Mouse (Mus musculus) embryonic facial prominence, embryonic 13.5 days (tissue): ENCODE measurements around the gene Gpx8. TPM values are rescaled to one million over a fixed set of nuclear protein-coding genes. Genes with fewer than 3 reads are reported as not detected.
A peak's percentile ranks its signal among the peaks of the same experiment; 100 is the strongest.

ENCODE experiments used
- ATAC-seq: fragments of 200-750 bp; cut with Nextera tagmentation; 2 replicates; pipeline ENCODE4 v1.8.0; 2017; ENCODE audit warnings: low read depth; ENCODE audit not compliant: insufficient number of reproducible peaks, insufficient read depth, low FRiP score, low TSS enrichment
- H3K27ac ChIP-seq: fragments of 300-500 bp; sonication (generic); 2 replicates; pipeline ENCODE4 v1.5.1; 2015; ENCODE audit warnings: moderate library complexity, mild to moderate bottlenecking, inconsistent platforms
- H3K27me3 ChIP-seq: fragments of 300-500 bp; sonication (generic); 2 replicates; pipeline ENCODE4 v1.6.1; 2015; ENCODE audit warnings: mild to moderate bottlenecking, inconsistent platforms
- H3K36me3 ChIP-seq: fragments of 300-500 bp; sonication (generic); 2 replicates; pipeline ENCODE4 v1.6.1; 2015; ENCODE audit warnings: mild to moderate bottlenecking, inconsistent platforms
- H3K4me1 ChIP-seq: fragments of 300-500 bp; sonication (generic); 2 replicates; pipeline ENCODE4 v1.6.1; 2015; ENCODE audit warnings: inconsistent platforms
- H3K4me2 ChIP-seq: fragments of 300-500 bp; sonication (generic); 2 replicates; pipeline ENCODE4 v1.6.1; 2015; ENCODE audit warnings: moderate library complexity, mild to moderate bottlenecking, inconsistent platforms
- H3K4me3 ChIP-seq: fragments of 300-500 bp; sonication (generic); 2 replicates; pipeline ENCODE4 v1.5.1; 2015; ENCODE audit warnings: mild to moderate bottlenecking, inconsistent platforms
- H3K9ac ChIP-seq: fragments of 300-500 bp; sonication (generic); 2 replicates; pipeline ENCODE4 v1.6.1; 2015; ENCODE audit warnings: mild to moderate bottlenecking, inconsistent platforms
- H3K9me3 ChIP-seq: fragments of 300-500 bp; sonication (generic); 2 replicates; pipeline ENCODE4 v1.6.1; 2016; ENCODE audit warnings: inconsistent platforms
- WGBS: fragments of 180-500 bp; shearing (Covaris S2); methylation state at CpG from one replicate; pipeline ENCODE4 v1.1.7; 2015; ENCODE audit warnings: mixed read lengths; 5-methylcytosine and 5-hydroxymethylcytosine counted together
- polyA plus RNA-seq: library from polyadenylated mRNA; unstranded; fragments of >200 nt; fragmentation: Nextera tagmentation; extraction: Ambion mirVana; gene quantifications from 2 replicates; pipeline ENCODE4 v1.2.1, GENCODE M21; 2015

Gene Gpx8
- 181 and 205 TPM in 2 replicates for polyA plus RNA-seq

GRCm38 (mm10) chr13:113046211-113046883 lies at the start of gene Gpx8:
TSS of gene Gpx8 (minus strand) at chr13:113046410.
- Histone ChIP-seq H3K27ac (peak within 1 kb of the TSS; percentile 88), H3K9me3 (no peaks in the 10 kb centered on the region), H3K27me3 (no peaks in the 10 kb centered on the region), H3K4me1 (peaks cover 9% of the 10 kb centered on the region), H3K4me3 (peak within 1 kb of the TSS; percentile 65), H3K36me3 (peaks cover 24% of the 10 kb centered on the region), H3K4me2 (peak within 1 kb of the TSS; percentile 70), H3K9ac (peak within 1 kb of the TSS; percentile 75)
- WGBS: 4% methylated on average over 21 of the region's 21 CpGs
- peak; percentile 85 for ATAC-seq

- H3K36me3 ChIP-seq: no peaks in the 10 kb centered on the region
- H3K4me2 ChIP-seq: no peak overlapping the region
- H3K27ac ChIP-seq: no peak overlapping the region
- no peaks in the 10 kb centered on the region for H3K4me1 ChIP-seq
- H3K4me3 ChIP-seq: no peak overlapping the region
- no peak for ATAC-seq
- H3K9me3 ChIP-seq: no peaks in the 10 kb centered on the region
- H3K9ac ChIP-seq: no peak overlapping the region
- no peaks in the 10 kb centered on the region for H3K27me3 ChIP-seq
- 79% methylated on average over 1 of the region's 1 CpGs for WGBS
These were observed 48.4 kb upstream of the Gpx8 start for GRCm38 (mm10) chr13:113094618-113095017.

- no peak overlapping the region for H3K27ac ChIP-seq
- H3K4me3 ChIP-seq: no peak overlapping the region
- no peaks in the 10 kb centered on the region for H3K9me3 ChIP-seq
- no peaks in the 10 kb centered on the region for H3K27me3 ChIP-seq
- no peak overlapping the region for H3K4me2 ChIP-seq
- no peaks in the 10 kb centered on the region for H3K4me1 ChIP-seq
- 81% methylated on average over 8 of the region's 8 CpGs for WGBS
- H3K36me3 ChIP-seq: no peaks in the 10 kb centered on the region
- no peak overlapping the region for H3K9ac ChIP-seq
- no peak for ATAC-seq
These were observed 44.3 kb upstream of the Gpx8 start for GRCm38 (mm10) chr13:113090489-113090888.

GRCm38 (mm10) chr13:113087226-113088017 lies 41.2 kb upstream of the Gpx8 start:
- Histone ChIP-seq H3K4me1 (no peaks in the 10 kb centered on the region), H3K4me2 (no peak overlapping the region), H3K4me3 (no peak overlapping the region), H3K9me3 (no peaks in the 10 kb centered on the region), H3K9ac (no peak overlapping the region), H3K27ac (no peak overlapping the region), H3K27me3 (no peaks in the 10 kb centered on the region), H3K36me3 (no peaks in the 10 kb centered on the region)
- WGBS: 80% methylated on average over 13 of the region's 13 CpGs
- no peak for ATAC-seq

- 83% methylated on average over 5 of the region's 5 CpGs for WGBS
- H3K36me3 ChIP-seq: no peaks in the 10 kb centered on the region
- ATAC-seq: no peak
- no peak overlapping the region for H3K27ac ChIP-seq
- no peak overlapping the region for H3K4me3 ChIP-seq
- H3K27me3 ChIP-seq: no peaks in the 10 kb centered on the region
- no peaks in the 10 kb centered on the region for H3K9me3 ChIP-seq
- H3K4me2 ChIP-seq: no peak overlapping the region
- H3K9ac ChIP-seq: no peak overlapping the region
- H3K4me1 ChIP-seq: no peaks in the 10 kb centered on the region
These were observed 38.5 kb upstream of the Gpx8 start for GRCm38 (mm10) chr13:113084732-113085131.

GRCm38 (mm10) chr13:113082101-113082500 lies 35.9 kb upstream of the Gpx8 start:
- no peaks in the 10 kb centered on the region for H3K4me1 ChIP-seq
- no peak overlapping the region for H3K27ac ChIP-seq
- no peak overlapping the region for H3K4me3 ChIP-seq
- no peak overlapping the region for H3K9ac ChIP-seq
- no peak for ATAC-seq
- no peaks in the 10 kb centered on the region for H3K27me3 ChIP-seq
- H3K4me2 ChIP-seq: no peak overlapping the region
- 55% methylated on average over 1 of the region's 1 CpGs for WGBS
- H3K9me3 ChIP-seq: no peaks in the 10 kb centered on the region
- H3K36me3 ChIP-seq: no peaks in the 10 kb centered on the region

GRCm38 (mm10) chr13:113079021-113079420 lies 32.8 kb upstream of the Gpx8 start:
- Histone ChIP-seq H3K4me3 (no peak overlapping the region), H3K9me3 (no peaks in the 10 kb centered on the region), H3K27me3 (no peaks in the 10 kb centered on the region), H3K9ac (no peak overlapping the region), H3K27ac (no peak overlapping the region), H3K36me3 (no peaks in the 10 kb centered on the region), H3K4me2 (no peak overlapping the region), H3K4me1 (no peaks in the 10 kb centered on the region)
- WGBS: 82% methylated on average over 9 of the region's 9 CpGs
- no peak for ATAC-seq

- H3K4me1 ChIP-seq: no peaks in the 10 kb centered on the region
- no peaks in the 10 kb centered on the region for H3K9me3 ChIP-seq
- H3K27me3 ChIP-seq: no peaks in the 10 kb centered on the region
- H3K4me3 ChIP-seq: no peak overlapping the region
- H3K9ac ChIP-seq: no peak overlapping the region
- no peaks in the 10 kb centered on the region for H3K36me3 ChIP-seq
- ATAC-seq: no peak
- no peak overlapping the region for H3K4me2 ChIP-seq
- H3K27ac ChIP-seq: no peak overlapping the region
- WGBS: 80% methylated on average over 9 of the region's 9 CpGs
These were observed 18.3 kb upstream of the Gpx8 start for GRCm38 (mm10) chr13:113064542-113064941.

GRCm38 (mm10) chr13:113061746-113062145 lies 15.5 kb upstream of the Gpx8 start:
- no peaks in the 10 kb centered on the region for H3K4me1 ChIP-seq
- H3K4me2 ChIP-seq: no peak overlapping the region
- 92% methylated on average over 6 of the region's 6 CpGs for WGBS
- H3K27ac ChIP-seq: no peak overlapping the region
- ATAC-seq: no peak
- H3K4me3 ChIP-seq: no peak overlapping the region
- no peaks in the 10 kb centered on the region for H3K27me3 ChIP-seq
- no peaks in the 10 kb centered on the region for H3K9me3 ChIP-seq
- H3K36me3 ChIP-seq: no peaks in the 10 kb centered on the region
- H3K9ac ChIP-seq: no peak overlapping the region

- Histone ChIP-seq H3K4me1 (no peaks in the 10 kb centered on the region), H3K36me3 (no peaks in the 10 kb centered on the region), H3K9ac (no peak overlapping the region), H3K27me3 (no peaks in the 10 kb centered on the region), H3K27ac (no peak overlapping the region), H3K9me3 (no peaks in the 10 kb centered on the region), H3K4me2 (no peak overlapping the region), H3K4me3 (no peak overlapping the region)
- 46% methylated on average over 8 of the region's 8 CpGs for WGBS
- no peak for ATAC-seq
These were observed 9.6 kb upstream of the Gpx8 start for GRCm38 (mm10) chr13:113055826-113056225.

GRCm38 (mm10) chr13:113054230-113054629 lies 8.0 kb upstream of the Gpx8 start:
- WGBS: 92% methylated on average over 8 of the region's 8 CpGs
- Histone ChIP-seq H3K27ac (no peak overlapping the region), H3K4me1 (no peaks in the 10 kb centered on the region), H3K27me3 (no peaks in the 10 kb centered on the region), H3K4me3 (no peak overlapping the region), H3K36me3 (no peaks in the 10 kb centered on the region), H3K9ac (no peak overlapping the region), H3K9me3 (no peaks in the 10 kb centered on the region), H3K4me2 (no peak overlapping the region)
- ATAC-seq: no peak

- H3K27ac ChIP-seq: no peak overlapping the region
- no peaks in the 10 kb centered on the region for H3K27me3 ChIP-seq
- H3K4me2 ChIP-seq: no peak overlapping the region
- 73% methylated on average over 3 of the region's 3 CpGs for WGBS
- peaks cover 9% of the 10 kb centered on the region for H3K4me1 ChIP-seq
- H3K36me3 ChIP-seq: peaks cover 11% of the 10 kb centered on the region
- H3K9ac ChIP-seq: no peak overlapping the region
- H3K4me3 ChIP-seq: no peak overlapping the region
- H3K9me3 ChIP-seq: no peaks in the 10 kb centered on the region
- ATAC-seq: no peak
These were observed 1.4 kb upstream of the Gpx8 start for GRCm38 (mm10) chr13:113047647-113048046.
